Mouse (Mus musculus): ENCODE results near the gene Fbxl20.

DNA sequence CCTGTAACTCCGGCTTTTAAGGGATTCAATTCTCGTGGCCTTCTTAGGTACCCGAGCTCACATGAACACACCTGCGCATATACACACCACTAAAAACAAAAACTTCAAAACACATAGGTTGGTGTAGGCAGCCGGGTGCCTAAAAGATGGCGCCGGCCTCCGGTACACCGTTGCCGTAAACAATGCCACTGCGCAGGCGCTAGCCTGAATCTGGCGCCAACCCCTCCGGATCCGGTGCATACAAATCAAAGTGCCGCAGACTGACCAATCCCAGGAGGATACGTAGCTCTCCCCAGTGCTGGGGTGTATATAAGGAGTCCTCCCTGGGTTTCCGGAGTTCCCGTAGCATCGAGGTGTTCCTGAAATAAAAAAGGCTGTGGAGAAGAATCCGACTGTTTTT, 82.9 kb downstream of the Fbxl20 start:
- TF ChIP-seq CTCF (conservative IDR thresholded peaks at IDR 0.05; ENCODE audit: low read length), result no peak
- no peak for TF ChIP-seq NANOG (IDR thresholded peaks at IDR 0.05; ENCODE audit: borderline replicate concordance, low read length)
- TF ChIP-seq POU5F1 (IDR thresholded peaks at IDR 0.05; ENCODE audit: borderline replicate concordance, low read length), result no peak
